Mouse (Mus musculus) spleen, adult 12 weeks (tissue): ENCODE data around the gene Nab2.
"Not testable (repeated sequence)": the region's sequence is repeated elsewhere in the genome, so short reads cannot be mapped to it uniquely, and the experiment has no call there.

ENCODE experiments used
- DNase-seq: peaks from one replicate; pipeline ENCODE4 v3.0.0; 2022; ENCODE audit warnings: low spot score

Nab2 gene

DNA sequence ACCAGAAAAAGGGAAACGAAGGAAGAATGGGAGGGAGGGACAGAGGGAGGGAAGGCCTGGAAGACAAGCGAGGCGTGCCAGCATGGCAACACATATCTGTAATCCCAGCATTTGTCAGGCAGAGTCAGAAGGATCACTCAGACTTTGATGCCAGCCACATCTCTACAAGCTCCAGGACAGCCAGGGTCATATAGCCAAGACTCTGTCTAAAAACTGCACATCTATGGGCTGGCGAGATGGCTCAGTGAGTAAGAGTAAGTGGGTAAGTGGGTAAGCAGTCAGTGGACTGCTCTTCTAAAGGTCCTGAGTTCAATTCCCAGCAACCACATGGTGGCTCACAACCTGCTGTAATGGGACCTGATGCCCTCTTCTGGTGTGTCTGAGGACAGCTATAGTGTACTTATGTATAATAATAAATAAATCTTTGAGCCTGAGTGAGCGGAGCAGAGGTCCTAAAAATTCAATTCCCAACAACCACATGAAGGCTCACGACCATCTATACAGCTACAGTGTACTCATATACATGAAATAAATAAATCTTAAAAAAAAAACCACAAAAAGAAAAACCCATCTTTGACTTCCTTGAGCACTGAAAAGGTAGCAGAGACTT, 5.8 kb upstream of the Nab2 start:
- no peak for DNase-seq

DNA sequence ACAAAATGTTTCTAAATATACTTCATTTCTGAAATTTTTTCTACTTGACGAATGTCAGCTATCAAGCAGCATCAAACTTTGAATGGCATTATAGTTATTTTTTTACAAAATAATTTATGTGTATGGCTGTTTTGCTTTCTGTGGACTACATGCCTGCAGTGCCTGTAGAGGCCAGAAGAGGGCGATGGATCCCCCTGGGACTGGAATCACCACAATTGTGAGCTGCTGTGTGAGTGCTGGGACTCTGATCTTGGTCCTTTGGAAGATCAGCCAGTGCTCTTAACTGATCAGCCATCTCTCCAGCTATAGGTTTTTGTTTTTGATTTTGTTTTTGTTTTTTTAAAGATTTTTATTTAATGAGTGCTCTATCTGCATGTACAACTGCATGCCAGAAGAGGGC, 2.9 kb upstream of the Nab2 start:
- peak; percentile 56 for DNase-seq

DNA sequence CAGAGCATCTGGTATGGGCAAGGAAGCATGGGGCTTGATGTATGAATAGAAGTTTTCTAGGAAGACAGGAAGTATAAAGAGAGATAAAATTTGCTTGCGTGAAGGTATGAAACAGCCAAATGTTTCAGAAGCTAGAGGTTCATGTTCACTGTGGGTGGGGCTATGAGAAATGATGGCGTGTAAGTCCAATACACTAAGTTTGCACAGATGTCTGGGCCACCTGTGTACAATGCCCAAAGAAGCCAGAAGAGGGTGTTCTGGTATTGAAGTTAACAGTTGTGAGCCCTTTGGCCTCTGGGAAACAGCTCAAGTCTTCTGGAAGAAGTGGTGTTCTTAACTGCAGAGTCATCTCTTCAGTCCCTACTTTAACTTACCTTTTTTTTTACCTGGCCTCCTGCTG, 1.8 kb upstream of the Nab2 start:
- DNase-seq: no peak

GRCm38 (mm10) chr10:127669170-127669569, 802 bp upstream of the Nab2 start:
- DNase-seq: no peak

GRCm38 (mm10) chr10:127667269-127668092, 887 bp downstream of the Nab2 start:
- DNase-seq: peak; percentile 45

- peak; percentile 40 for DNase-seq
These were observed 1.7 kb downstream of the Nab2 start, which contains the start of gene Nemp1 for GRCm38 (mm10) chr10:127666501-127667268. Gene Nemp1, plus strand, starts transcription at chr10:127666901.

- no peak for DNase-seq
These were observed 2.8 kb downstream of the Nab2 start for GRCm38 (mm10) chr10:127665366-127666181.

GRCm38 (mm10) chr10:127664891-127665290, 3.5 kb downstream of the Nab2 start:
- no peak for DNase-seq

GRCm38 (mm10) chr10:127664166-127664565, 4.2 kb downstream of the Nab2 start:
- DNase-seq: no peak

- DNase-seq: no peak
These were observed 4.8 kb downstream of the Nab2 start for GRCm38 (mm10) chr10:127663590-127663989.

GRCm38 (mm10) chr10:127662666-127663253, 5.6 kb downstream of the Nab2 start:
- peak; percentile 11 for DNase-seq

DNA sequence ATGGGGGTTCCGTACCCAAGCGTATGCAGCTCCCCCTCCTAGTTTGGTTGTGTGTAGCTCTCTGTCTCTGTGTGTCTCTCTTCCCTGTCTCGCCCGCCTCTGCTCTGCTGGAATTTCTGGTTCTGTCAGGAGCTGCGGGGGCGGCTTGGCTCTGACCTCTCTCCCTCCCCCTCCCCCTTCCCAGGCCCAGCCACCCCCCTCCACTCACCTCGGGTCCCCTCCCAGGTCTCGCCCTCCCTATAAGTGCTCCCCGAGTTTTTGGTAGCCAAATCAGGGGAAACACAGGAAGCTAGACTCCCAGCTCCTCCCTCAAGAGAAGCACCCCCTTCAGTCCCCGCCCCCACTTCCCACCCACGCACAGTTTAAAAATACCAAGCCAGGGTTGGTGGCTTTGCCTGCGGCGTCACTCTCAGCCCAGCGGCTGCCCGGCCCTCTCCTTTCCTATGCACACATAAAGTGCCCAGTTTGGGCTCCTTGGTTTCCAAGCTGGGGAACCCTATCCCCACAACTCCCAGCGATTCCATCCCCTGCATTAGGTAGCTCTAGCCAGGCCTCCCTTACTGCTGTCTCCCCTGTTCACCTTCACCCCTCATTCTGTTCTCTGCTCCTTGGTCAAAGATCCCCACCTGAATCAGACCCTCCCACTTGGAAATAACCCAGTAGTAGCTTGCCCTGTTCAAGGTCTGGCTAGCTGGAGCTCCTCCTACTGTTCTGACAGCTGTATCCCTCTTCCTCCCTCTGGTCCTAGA, 6.3 kb downstream of the Nab2 start:
- no peak for DNase-seq

DNA sequence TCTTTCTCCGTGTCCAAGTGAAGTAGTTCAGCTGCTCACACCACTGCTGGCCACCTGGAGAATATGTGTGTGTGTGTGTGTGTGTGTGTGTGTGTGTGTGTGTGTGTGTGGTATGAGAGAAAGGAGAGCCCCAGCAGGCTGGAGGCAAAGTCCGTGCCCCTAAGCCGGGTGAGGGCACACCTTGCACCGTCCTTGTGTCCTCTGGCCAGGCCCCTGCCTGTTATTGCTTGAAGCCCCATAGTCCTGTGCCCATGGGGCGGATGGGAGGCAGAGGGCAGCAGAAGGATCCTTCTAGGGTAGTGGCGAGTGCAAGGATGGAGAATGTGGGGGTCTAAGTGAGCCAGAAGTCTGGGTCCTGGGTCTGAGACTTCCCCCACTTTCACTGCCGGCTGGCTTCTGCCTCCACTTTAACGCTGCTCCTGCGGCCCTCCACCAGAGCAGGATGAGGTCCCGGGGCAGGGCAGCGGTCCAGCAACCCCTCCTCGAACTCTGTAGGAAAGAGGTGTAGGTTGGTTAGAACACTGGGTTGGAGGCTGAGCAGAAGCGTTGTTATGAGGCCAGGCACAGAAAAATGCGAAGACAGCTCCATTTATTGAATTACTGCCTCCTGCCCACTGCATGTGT, 7.0 kb downstream of the Nab2 start:
- no peak for DNase-seq

DNA sequence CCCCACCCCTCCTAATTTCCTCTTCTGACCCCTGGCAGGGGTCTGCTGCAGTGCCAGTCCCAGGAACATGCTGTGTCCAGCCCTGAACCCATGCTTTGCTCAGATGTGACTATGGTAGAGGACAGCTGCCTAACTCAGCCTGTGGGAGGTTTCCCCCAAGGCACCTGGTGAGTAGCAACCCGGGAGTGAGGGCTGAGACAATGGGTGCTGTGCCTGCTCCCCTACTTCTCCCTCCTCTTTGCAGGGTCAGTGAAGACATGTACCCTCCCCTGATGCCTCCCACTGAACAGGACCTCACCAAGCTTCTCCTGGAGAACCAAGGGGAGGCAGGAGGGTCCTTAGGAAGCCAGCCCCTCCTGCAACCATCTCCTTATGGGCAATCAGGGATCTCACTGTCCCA, 8.8 kb downstream of the Nab2 start:
- no peak for DNase-seq

GRCm38 (mm10) chr10:127658076-127658475, 10.3 kb downstream of the Nab2 start:
- no peak for DNase-seq

- not testable (repeated sequence) for DNase-seq
These were observed 10.8 kb downstream of the Nab2 start for GRCm38 (mm10) chr10:127657617-127658016.

- no peak for DNase-seq
These were observed 13.3 kb downstream of the Nab2 start for GRCm38 (mm10) chr10:127654970-127655579.

DNA sequence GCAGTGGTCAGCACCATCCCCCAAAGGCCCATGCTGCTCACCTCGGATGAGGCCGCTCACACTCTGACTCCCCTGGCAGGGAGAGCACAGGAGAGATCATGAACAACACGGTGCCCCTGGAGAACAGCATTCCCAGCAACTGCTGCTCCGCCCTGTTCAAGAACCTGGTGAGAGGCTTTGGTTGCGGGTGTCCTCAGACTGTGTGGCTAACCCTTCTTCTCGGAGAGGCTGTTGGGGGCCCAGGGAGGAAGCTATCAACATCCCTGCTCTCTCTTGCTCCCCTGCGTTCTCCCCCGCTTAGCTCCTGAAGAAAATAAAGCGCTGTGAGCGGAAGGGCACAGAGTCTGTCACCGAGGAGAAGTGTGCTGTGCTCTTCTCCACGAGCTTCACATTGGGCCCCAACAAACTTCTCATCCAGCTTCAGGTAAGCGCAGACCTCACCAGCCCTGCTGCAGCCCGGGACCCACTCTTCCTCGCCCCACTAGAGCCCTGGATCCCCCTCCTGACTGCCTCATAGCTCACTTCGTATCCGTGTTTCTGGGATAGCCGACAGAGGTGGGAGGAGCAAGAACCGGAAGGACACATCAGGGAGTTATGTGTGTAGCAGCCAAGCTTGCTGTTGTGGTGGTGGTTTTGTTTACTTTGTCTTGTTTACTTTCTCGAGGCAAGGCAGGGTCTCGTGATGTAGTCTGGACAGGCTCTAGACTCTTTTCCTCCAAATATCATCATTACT, 15.3 kb downstream of the Nab2 start:
- no peak for DNase-seq

- no peak for DNase-seq
These were observed 22.6 kb downstream of the Nab2 start for GRCm38 (mm10) chr10:127645791-127646190.
